Comparison of ENCODE assay signal across 9 mouse cellular contexts in genomic region chr17:56277567-56277893, GRCm38 (mm10). TPM values are rescaled to one million over a fixed set of nuclear protein-coding genes. Genes with fewer than 3 reads are reported as not detected.
A peak's percentile ranks its signal among the peaks of the same experiment; 100 is the strongest.
DNase-seq lines count a peak whose midpoint lies in the region; ATAC-seq lines count a peak whose summit lies in the region.
"Had no signal": no experiment of that assay in that cellular context is flagged by ENCODE, and none has a peak within 500 bp of the region (broad histone marks: within the 10 kb centered on the region; RNA-seq: fewer than 3 reads in every experiment).

No protein-coding gene starts in this region.

- H3K4me3 ChIP-seq in kidney, embryonic 15.5 days (replicated peaks): peak overlapping the region; percentile 67; the same call in 1 of the 2 replicates
- peak overlapping the region; percentile 52; the same call in 1 of the 2 replicates for H3K4me3 ChIP-seq in embryonic facial prominence, embryonic 14.5 days (ENCODE audit: low read depth, low read length)
- peak overlapping the region; percentile 76 for H3K4me3 ChIP-seq in liver, embryonic 13.5 days (replicated peaks)

- DNase-seq in kidney, postnatal 4 days: no peak
- peak; percentile 73 for DNase-seq in NIH3T3 (ENCODE audit: low read depth)
- no peak for DNase-seq in embryonic facial prominence, embryonic 14.5 days (ENCODE audit: low spot score)
- DNase-seq in liver, embryonic 13.5 days: peak; percentile 29
- DNase-seq in cerebellum, adult 18-20 months: no peak
- no peak for DNase-seq in frontal cortex, postnatal 10 days (ENCODE audit: low spot score in 2 of 2)
- DNase-seq in left cerebral cortex, adult 9 months (ENCODE audit: low spot score in 2 of 2): no peak
- DNase-seq: thymus, postnatal 14 days had no signal

- H3K27me3 ChIP-seq in kidney, embryonic 15.5 days: no peaks in the 10 kb centered on the region
- no peaks in the 10 kb centered on the region for H3K27me3 ChIP-seq in embryonic facial prominence, embryonic 14.5 days (replicated peaks; ENCODE audit: control insufficient read depth, insufficient read depth, low read length)
- H3K27me3 ChIP-seq in liver, embryonic 13.5 days: no peaks in the 10 kb centered on the region

- peaks cover 42% of the 10 kb centered on the region for H3K36me3 ChIP-seq in kidney, embryonic 15.5 days
- H3K36me3 ChIP-seq in embryonic facial prominence, embryonic 14.5 days (ENCODE audit: control insufficient read depth, insufficient read depth, low read length): peaks cover 42% of the 10 kb centered on the region
- peaks cover 44% of the 10 kb centered on the region for H3K36me3 ChIP-seq in liver, embryonic 13.5 days

- 49% methylated on average over 2 of the region's 2 CpGs for WGBS in kidney, embryonic 15.5 days
- 47% methylated on average over 2 of the region's 2 CpGs for WGBS in embryonic facial prominence, embryonic 14.5 days
- WGBS in liver, embryonic 13.5 days (ENCODE audit: insufficient replicate concordance): 27% methylated on average over 2 of the region's 2 CpGs

- peak overlapping the region; percentile 80 for H3K4me2 ChIP-seq in kidney, embryonic 15.5 days
- H3K4me2 ChIP-seq in embryonic facial prominence, embryonic 14.5 days (ENCODE audit: low read depth, low read length): peak overlapping the region; percentile 73
- H3K4me2 ChIP-seq in liver, embryonic 13.5 days: peak overlapping the region; percentile 87

- H3K4me1 ChIP-seq in kidney, embryonic 15.5 days: peaks cover 34% of the 10 kb centered on the region
- H3K4me1 ChIP-seq in embryonic facial prominence, embryonic 14.5 days (ENCODE audit: control insufficient read depth, insufficient read depth, low read length): 0 out of 2 replicates have a peak, but pooled peaks cover 5% of the 10 kb centered on the region
- peaks cover 79% of the 10 kb centered on the region for H3K4me1 ChIP-seq in liver, embryonic 13.5 days (replicated peaks)

- H3K9me3 ChIP-seq in kidney, embryonic 15.5 days (replicated peaks): no peaks in the 10 kb centered on the region
- H3K9me3 ChIP-seq in embryonic facial prominence, embryonic 14.5 days (ENCODE audit: control insufficient read depth, low read length): no peaks in the 10 kb centered on the region
- no peaks in the 10 kb centered on the region for H3K9me3 ChIP-seq in liver, embryonic 13.5 days (replicated peaks)

- H3K27ac ChIP-seq in kidney, embryonic 15.5 days: peak overlapping the region; percentile 94
- peak overlapping the region; percentile 91 for H3K27ac ChIP-seq in embryonic facial prominence, embryonic 14.5 days (replicated peaks; ENCODE audit: low read depth, low read length)
- peak overlapping the region; percentile 94 for H3K27ac ChIP-seq in liver, embryonic 13.5 days

- H3K9ac ChIP-seq in kidney, embryonic 15.5 days: 0 out of 2 replicates have a peak overlapping the region, but pooled peaks have one; percentile 24
- peak overlapping the region; percentile 74; the same call in 1 of the 2 replicates for H3K9ac ChIP-seq in embryonic facial prominence, embryonic 14.5 days (ENCODE audit: low read depth, low read length)
- H3K9ac ChIP-seq in liver, embryonic 13.5 days: peak overlapping the region; percentile 71

- no peak for ATAC-seq in kidney, embryonic 15.5 days (replicated peaks; ENCODE audit: low FRiP score)
- ATAC-seq in embryonic facial prominence, embryonic 14.5 days (ENCODE audit: low read depth): no peak
- ATAC-seq in liver, embryonic 13.5 days (ENCODE audit: low read depth): no peak

RNA-seq across cellular contexts. Expression of gene Ticam1, which starts 0.9 kb away (rescaled TPM):
- polyA plus RNA-seq in kidney, embryonic 15.5 days (2015; fragmentation: Nextera tagmentation; extraction: Ambion mirVana): 6.0 and 6.2 TPM in 2 replicates
- 6.9 and 8.1 TPM in 2 replicates for polyA plus RNA-seq in embryonic facial prominence, embryonic 14.5 days (2014; fragmentation: Nextera tagmentation; extraction: Ambion mirVana)
- 2.3 and 2.7 TPM in 2 replicates for polyA plus RNA-seq in liver, embryonic 13.5 days (2015; fragmentation: Nextera tagmentation; extraction: Ambion mirVana)

RNA-seq across cellular contexts. Expression of gene Plin3, which starts 15.1 kb away (rescaled TPM):
- polyA plus RNA-seq in kidney, embryonic 15.5 days (2015; fragmentation: Nextera tagmentation; extraction: Ambion mirVana): 68.9 and 77.4 TPM in 2 replicates
- 76.9 and 88.4 TPM in 2 replicates for polyA plus RNA-seq in embryonic facial prominence, embryonic 14.5 days (2014; fragmentation: Nextera tagmentation; extraction: Ambion mirVana)
- polyA plus RNA-seq in liver, embryonic 13.5 days (2015; fragmentation: Nextera tagmentation; extraction: Ambion mirVana): 24.9 and 27.1 TPM in 2 replicates

RNA-seq across cellular contexts. Expression of gene Fem1a, which starts 20.9 kb away (rescaled TPM):
- 13.1 TPM in 2 replicates for polyA plus RNA-seq in kidney, embryonic 15.5 days (2015; fragmentation: Nextera tagmentation; extraction: Ambion mirVana)
- 19.6 and 20.5 TPM in 2 replicates for polyA plus RNA-seq in embryonic facial prominence, embryonic 14.5 days (2014; fragmentation: Nextera tagmentation; extraction: Ambion mirVana)
- polyA plus RNA-seq in liver, embryonic 13.5 days (2015; fragmentation: Nextera tagmentation; extraction: Ambion mirVana): 6.1 and 7.1 TPM in 2 replicates

RNA-seq across cellular contexts. Expression of gene Arrdc5, which starts 22.6 kb away (rescaled TPM):
- 0.31 TPM in 1 of 2 replicates, not detected in the other for polyA plus RNA-seq in kidney, embryonic 15.5 days (2015; fragmentation: Nextera tagmentation; extraction: Ambion mirVana)
- not detected in 2 replicates for polyA plus RNA-seq in embryonic facial prominence, embryonic 14.5 days (2014; fragmentation: Nextera tagmentation; extraction: Ambion mirVana)
- not detected in 2 replicates for polyA plus RNA-seq in liver, embryonic 13.5 days (2015; fragmentation: Nextera tagmentation; extraction: Ambion mirVana)

RNA-seq across cellular contexts. Expression of gene Uhrf1, which starts 25.6 kb away (rescaled TPM):
- 162 and 175 TPM in 2 replicates for polyA plus RNA-seq in kidney, embryonic 15.5 days (2015; fragmentation: Nextera tagmentation; extraction: Ambion mirVana)
- 74.8 and 90.9 TPM in 2 replicates for polyA plus RNA-seq in embryonic facial prominence, embryonic 14.5 days (2014; fragmentation: Nextera tagmentation; extraction: Ambion mirVana)
- polyA plus RNA-seq in liver, embryonic 13.5 days (2015; fragmentation: Nextera tagmentation; extraction: Ambion mirVana): 121 and 131 TPM in 2 replicates

Comparison
In these comparisons a context has a peak if more than half of its experiments do, and no peak if none do; other contexts are left out.
1. H3K9ac ChIP-seq: peak in every context shown above with its lines; median percentile 74 in embryonic facial prominence, embryonic 14.5 days; 71 in liver, embryonic 13.5 days; 24 in kidney, embryonic 15.5 days.
2. DNase-seq: peak in NIH3T3 (single experiment) and liver, embryonic 13.5 days (single experiment); none in kidney, postnatal 4 days (0 of 2), embryonic facial prominence, embryonic 14.5 days (single experiment), cerebellum, adult 18-20 months (0 of 2), frontal cortex, postnatal 10 days (0 of 2) and left cerebral cortex, adult 9 months (0 of 2).
3. Peak in every context shown above with its lines, with median percentiles within 50 percentile points of each other: H3K27ac ChIP-seq, H3K4me2 ChIP-seq and H3K4me3 ChIP-seq.